In the genomic region with DNA sequence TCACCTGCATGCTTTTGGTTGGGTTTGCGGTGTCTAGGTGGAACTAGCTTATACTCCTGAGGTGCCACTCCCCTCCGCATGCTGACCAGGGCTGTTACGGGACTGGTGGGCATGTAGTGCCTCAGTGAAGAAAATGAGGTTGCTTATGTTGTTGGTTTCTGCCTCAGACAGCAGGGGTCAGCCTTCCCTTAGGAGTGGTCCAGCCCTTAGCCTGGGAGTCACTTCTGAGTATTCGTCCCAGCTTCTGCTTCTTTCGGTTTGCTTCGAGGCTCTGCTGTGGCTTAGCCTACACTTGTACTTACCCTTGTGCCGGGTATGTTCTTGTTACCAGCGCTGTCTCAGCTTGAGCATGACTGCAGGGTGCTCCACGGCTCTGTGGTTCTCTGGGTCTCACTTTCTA, we compare ENCODE assay signal across 8 mouse cellular contexts. TPM values are rescaled to one million over a fixed set of nuclear protein-coding genes. Genes with fewer than 3 reads are reported as not detected.
DNase-seq lines count a peak whose midpoint lies in the region; ATAC-seq and TF ChIP-seq lines count a peak whose summit lies in the region.

No protein-coding gene starts in this region.

- no peak for ATAC-seq in liver, postnatal 0 days
- no peak for ATAC-seq in liver, embryonic 12.5 days
- ATAC-seq in hindbrain, embryonic 15.5 days (ENCODE audit: low FRiP score, low read depth): 0 out of 2 replicates have a peak, but pooled peaks have one; percentile 30
- ATAC-seq in limb, embryonic 14.5 days (ENCODE audit: low FRiP score, low read depth): no peak
- ATAC-seq in neutrophil, adult 5-6 weeks (ENCODE audit: extremely low read depth, insufficient number of reproducible peaks, low FRiP score, poor library complexity, severe bottlenecking): 0 out of 2 replicates have a peak, but pooled peaks have one; percentile 26
- ATAC-seq in heart, embryonic 11.5 days (replicated peaks; ENCODE audit: insufficient number of reproducible peaks, low FRiP score, low TSS enrichment): no peak

- H3K27ac ChIP-seq in liver, postnatal 0 days (ENCODE audit: low read depth): no peak overlapping the region
- no peak overlapping the region for H3K27ac ChIP-seq in liver, embryonic 12.5 days
- no peak overlapping the region for H3K27ac ChIP-seq in hindbrain, embryonic 15.5 days (replicated peaks)
- H3K27ac ChIP-seq in limb, embryonic 14.5 days (replicated peaks; ENCODE audit: low read depth, low read length): no peak overlapping the region
- H3K27ac ChIP-seq in heart, embryonic 11.5 days (ENCODE audit: low read depth, low read length): no peak overlapping the region

- H3K27me3 ChIP-seq in liver, postnatal 0 days (ENCODE audit: insufficient read depth, low read length): no peaks in the 10 kb centered on the region
- no peaks in the 10 kb centered on the region for H3K27me3 ChIP-seq in liver, embryonic 12.5 days (replicated peaks)
- no peaks in the 10 kb centered on the region for H3K27me3 ChIP-seq in hindbrain, embryonic 15.5 days
- no peaks in the 10 kb centered on the region for H3K27me3 ChIP-seq in limb, embryonic 14.5 days (ENCODE audit: control insufficient read depth, insufficient read depth, low read length)
- no peaks in the 10 kb centered on the region for H3K27me3 ChIP-seq in heart, embryonic 11.5 days (ENCODE audit: control insufficient read depth, insufficient read depth, low read length)

- H3K4me3 ChIP-seq in liver, postnatal 0 days (ENCODE audit: low read depth, low read length): no peak overlapping the region
- H3K4me3 ChIP-seq in liver, embryonic 12.5 days: no peak overlapping the region
- H3K4me3 ChIP-seq in hindbrain, embryonic 15.5 days: no peak overlapping the region
- H3K4me3 ChIP-seq in limb, embryonic 14.5 days (replicated peaks; ENCODE audit: low read length): no peak overlapping the region
- H3K4me3 ChIP-seq in heart, embryonic 11.5 days (ENCODE audit: low read depth, low read length): no peak overlapping the region

- H3K4me1 ChIP-seq in liver, postnatal 0 days (ENCODE audit: insufficient read depth): no peaks in the 10 kb centered on the region
- H3K4me1 ChIP-seq in liver, embryonic 12.5 days: no peaks in the 10 kb centered on the region
- H3K4me1 ChIP-seq in hindbrain, embryonic 15.5 days (replicated peaks): peaks cover 8% of the 10 kb centered on the region
- H3K4me1 ChIP-seq in limb, embryonic 14.5 days (ENCODE audit: control insufficient read depth, insufficient read depth, low read length): no peaks in the 10 kb centered on the region
- H3K4me1 ChIP-seq in heart, embryonic 11.5 days (ENCODE audit: control insufficient read depth, insufficient read depth, low read length): no peaks in the 10 kb centered on the region

- 0 out of 2 replicates have a peak overlapping the region, but pooled peaks have one; percentile 26 for H3K4me2 ChIP-seq in liver, postnatal 0 days (ENCODE audit: low read depth, low read length)
- H3K4me2 ChIP-seq in liver, embryonic 12.5 days: no peak overlapping the region
- no peak overlapping the region for H3K4me2 ChIP-seq in hindbrain, embryonic 15.5 days
- H3K4me2 ChIP-seq in limb, embryonic 14.5 days (replicated peaks; ENCODE audit: low read depth, low read length, severe bottlenecking): no peak overlapping the region
- no peak overlapping the region for H3K4me2 ChIP-seq in heart, embryonic 11.5 days

- no peak for TF ChIP-seq EP300 in liver, postnatal 0 days (IDR thresholded peaks at IDR 0.05; ENCODE audit: low read depth)

- DNase-seq in liver, postnatal 0 days: no peak
- DNase-seq in R1 (ENCODE audit: low read depth, low spot score): peak; percentile 38
- peak; percentile 21 for DNase-seq in embryo, embryonic 9.5 days (ENCODE audit: extremely low spot score)
- DNase-seq in limb, embryonic 14.5 days (ENCODE audit: low spot score): peak; percentile 59

- peaks cover 3% of the 10 kb centered on the region; the same call in 1 of the 2 replicates for H3K36me3 ChIP-seq in liver, postnatal 0 days (replicated peaks; ENCODE audit: insufficient read depth, low read length)
- peaks cover 7% of the 10 kb centered on the region for H3K36me3 ChIP-seq in liver, embryonic 12.5 days
- H3K36me3 ChIP-seq in hindbrain, embryonic 15.5 days: peaks cover 12% of the 10 kb centered on the region
- H3K36me3 ChIP-seq in limb, embryonic 14.5 days (ENCODE audit: control insufficient read depth, insufficient read depth, low read length): no peaks in the 10 kb centered on the region
- no peaks in the 10 kb centered on the region for H3K36me3 ChIP-seq in heart, embryonic 11.5 days (ENCODE audit: control insufficient read depth, insufficient read depth, low read length)

- no peaks in the 10 kb centered on the region for H3K9me3 ChIP-seq in liver, postnatal 0 days (ENCODE audit: low read length)
- no peaks in the 10 kb centered on the region for H3K9me3 ChIP-seq in liver, embryonic 12.5 days (replicated peaks)
- no peaks in the 10 kb centered on the region for H3K9me3 ChIP-seq in hindbrain, embryonic 15.5 days
- H3K9me3 ChIP-seq in limb, embryonic 14.5 days (ENCODE audit: control insufficient read depth, low read length): no peaks in the 10 kb centered on the region
- no peaks in the 10 kb centered on the region for H3K9me3 ChIP-seq in heart, embryonic 11.5 days (replicated peaks; ENCODE audit: control insufficient read depth, low read length)

- H3K9ac ChIP-seq in liver, postnatal 0 days (replicated peaks): no peak overlapping the region
- no peak overlapping the region for H3K9ac ChIP-seq in liver, embryonic 12.5 days
- H3K9ac ChIP-seq in hindbrain, embryonic 15.5 days: no peak overlapping the region
- H3K9ac ChIP-seq in limb, embryonic 14.5 days (ENCODE audit: low read depth, low read length, severe bottlenecking): no peak overlapping the region; the same call in 1 of the 2 replicates
- H3K9ac ChIP-seq in heart, embryonic 11.5 days (ENCODE audit: low read depth, low read length): no peak overlapping the region

- no peak for TF ChIP-seq POLR2A in limb, embryonic 14.5 days (IDR thresholded peaks at IDR 0.05; ENCODE audit: borderline replicate concordance, extremely low read depth, insufficient read depth, insufficient read length)

- TF ChIP-seq CTCF in liver, postnatal 0 days (IDR thresholded peaks at IDR 0.05; ENCODE audit: low read depth): peak; percentile 68

- WGBS in liver, postnatal 0 days (ENCODE audit: insufficient replicate concordance): 63% methylated on average over 9 of the region's 9 CpGs
- WGBS in liver, embryonic 12.5 days (ENCODE audit: insufficient replicate concordance): 55% methylated on average over 9 of the region's 9 CpGs
- WGBS in hindbrain, embryonic 15.5 days: 55% methylated on average over 9 of the region's 9 CpGs
- 55% methylated on average over 9 of the region's 9 CpGs for WGBS in limb, embryonic 14.5 days
- 70% methylated on average over 9 of the region's 9 CpGs for WGBS in heart, embryonic 11.5 days (ENCODE audit: insufficient replicate concordance)

RNA-seq across cellular contexts. Expression of a gene that starts 36.0 kb away (rescaled TPM):
- 6.0 and 6.4 TPM in 2 replicates for polyA plus RNA-seq in liver, postnatal 0 days (2015; fragmentation: Nextera tagmentation; extraction: Ambion mirVana)
- polyA plus RNA-seq in liver, embryonic 12.5 days (2016; fragmentation: Nextera tagmentation; extraction: Ambion mirVana): 8.8 and 9.2 TPM in 2 replicates
- 11.7 and 13.2 TPM in 2 replicates for polyA plus RNA-seq in hindbrain, embryonic 15.5 days (2015; fragmentation: Nextera tagmentation; extraction: Ambion mirVana)
- polyA plus RNA-seq in limb, embryonic 14.5 days (2012; rRNA removed): 15.5 and 21.3 TPM in 2 replicates
- 8.7 and 10.3 TPM in 2 replicates for polyA plus RNA-seq in limb, embryonic 14.5 days (2014; fragmentation: Nextera tagmentation; extraction: Ambion mirVana)
- 23.2 and 38.2 TPM in 2 replicates for total RNA-seq in neutrophil, adult 5-6 weeks (2017)
- polyA plus RNA-seq in heart, embryonic 11.5 days (2014; fragmentation: Nextera tagmentation; extraction: Ambion mirVana): 6.0 and 7.3 TPM in 2 replicates

Comparison
In these comparisons a context has a peak if more than half of its experiments do, and no peak if none do; other contexts are left out.
1. ATAC-seq: peak in hindbrain, embryonic 15.5 days (single experiment) and neutrophil, adult 5-6 weeks (single experiment); none in liver, postnatal 0 days (single experiment), liver, embryonic 12.5 days (single experiment), limb, embryonic 14.5 days (single experiment) and heart, embryonic 11.5 days (single experiment).